Mouse (Mus musculus) heart, adult 8-10 months (tissue): ENCODE results near the gene Gm10337. TPM values are rescaled to one million over a fixed set of nuclear protein-coding genes. Genes with fewer than 3 reads are reported as not detected.
A peak's percentile ranks its signal among the peaks of the same experiment; 100 is the strongest.

Experiments
- DNase-seq: peaks from one replicate; pipeline ENCODE4 v3.0.0; 2022; ENCODE audit warnings: low spot score
- total RNA-seq, 4 experiments: library from RNA; stranded (reverse); gene quantifications; 2 replicates each; pipeline ENCODE4 v1.2.4; 2022

Gm10337 gene
- total RNA-seq, 4 experiments from 2014 or later: not detected

DNA sequence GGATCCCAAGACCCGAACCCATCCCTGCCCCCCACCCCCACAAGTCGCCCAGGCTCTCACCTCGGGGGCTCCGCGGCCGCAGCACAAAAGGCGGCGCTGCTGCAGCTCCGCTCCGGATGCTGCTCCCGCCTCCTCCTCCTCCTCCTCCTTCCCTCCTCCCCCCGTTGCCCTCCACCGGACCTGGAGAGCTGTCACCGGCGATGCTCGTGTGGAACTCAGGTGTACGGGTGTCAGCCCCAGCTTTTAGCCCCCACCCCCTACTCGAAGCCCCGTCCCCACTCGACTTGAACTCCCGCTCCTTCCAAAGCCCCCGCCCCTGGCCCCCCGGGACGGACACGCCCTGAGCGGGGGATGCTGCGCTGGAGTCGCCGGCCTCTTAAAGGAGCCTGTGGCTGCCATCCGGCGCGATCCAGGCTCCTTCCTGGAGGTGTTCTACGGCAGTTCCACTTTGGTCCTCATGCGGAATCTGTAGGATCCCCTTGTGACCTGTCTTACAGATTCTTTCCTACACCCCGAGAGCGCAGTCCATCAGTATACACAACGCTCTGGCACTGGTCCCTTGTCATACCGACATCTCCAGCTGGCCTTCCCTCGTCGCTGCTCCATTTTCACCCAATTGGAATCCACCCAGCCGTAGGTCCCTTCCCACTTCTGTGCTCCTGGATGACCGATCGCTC lies 13.3 kb downstream of the Gm10337 start, which contains the start of gene Map3k12:
Gene Map3k12 (minus strand): TSS at position 337 of the 677 bp plus-strand sequence.
- DNase-seq: peak; percentile 64

DNA sequence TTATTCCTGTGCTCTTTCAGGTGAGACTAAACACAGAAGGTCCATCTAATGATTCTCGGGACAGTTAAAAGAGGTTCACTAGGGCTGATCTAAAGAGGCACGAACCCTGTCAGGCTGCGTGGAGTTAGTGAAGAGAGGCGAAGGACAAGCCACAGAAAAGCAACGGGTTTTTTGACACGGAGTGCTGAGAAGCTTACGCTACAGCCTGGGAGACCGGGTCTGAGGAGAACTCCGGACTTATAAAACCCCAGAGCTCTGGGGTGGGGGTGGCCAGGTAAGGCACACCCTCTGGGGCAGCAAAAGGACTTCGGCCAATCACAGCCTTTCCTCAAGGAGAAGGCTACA lies 14.1 kb downstream of the Gm10337 start:
- no peak for DNase-seq

DNA sequence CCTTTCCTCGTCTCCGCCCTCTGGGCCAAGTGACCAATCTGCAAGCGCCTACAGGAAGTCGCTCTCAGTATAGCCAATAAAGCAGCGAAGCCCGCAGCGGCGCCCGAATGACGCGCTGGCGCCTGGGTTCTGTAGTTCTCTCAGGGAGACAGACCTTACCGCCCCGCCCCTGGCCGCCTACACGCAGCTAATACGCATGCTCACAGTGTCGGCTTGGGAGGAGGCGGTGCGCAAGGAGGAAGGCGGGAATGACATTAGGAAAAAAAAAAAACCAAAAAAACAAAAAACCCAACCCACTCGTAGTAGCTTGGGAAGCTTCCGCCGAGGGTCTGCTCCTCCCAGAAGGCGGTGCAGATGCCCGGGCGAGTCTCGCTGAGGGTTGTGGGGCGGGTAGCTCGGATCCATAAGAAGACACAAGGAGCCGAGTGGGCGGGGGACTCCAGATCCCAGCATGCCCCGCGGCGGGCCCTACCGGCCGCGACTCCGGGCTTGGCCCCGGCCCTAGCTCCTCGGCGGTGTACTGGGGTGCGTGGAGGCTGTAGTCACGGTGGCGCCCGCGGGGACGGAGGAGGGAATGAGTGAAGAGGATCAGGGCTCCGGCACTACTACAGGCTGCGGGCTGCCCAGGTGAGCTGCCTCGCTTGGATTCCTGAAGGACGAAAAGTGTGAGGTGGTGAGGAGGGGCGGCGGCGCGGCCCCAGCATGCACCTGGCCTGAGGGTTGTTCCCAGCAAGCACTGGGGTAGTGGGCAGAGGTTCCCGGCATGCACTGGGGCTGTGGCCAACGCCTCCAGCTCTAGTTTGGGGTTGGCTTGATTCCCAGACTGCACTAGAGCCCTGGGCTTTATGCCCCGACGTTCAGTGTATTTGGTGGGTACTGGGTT lies 14.7 kb downstream of the Gm10337 start, which contains the start of gene Tarbp2:
Gene Tarbp2 (plus strand): TSS at position 217 of the 883 bp plus-strand sequence.
- peak; percentile 100 for DNase-seq

DNA sequence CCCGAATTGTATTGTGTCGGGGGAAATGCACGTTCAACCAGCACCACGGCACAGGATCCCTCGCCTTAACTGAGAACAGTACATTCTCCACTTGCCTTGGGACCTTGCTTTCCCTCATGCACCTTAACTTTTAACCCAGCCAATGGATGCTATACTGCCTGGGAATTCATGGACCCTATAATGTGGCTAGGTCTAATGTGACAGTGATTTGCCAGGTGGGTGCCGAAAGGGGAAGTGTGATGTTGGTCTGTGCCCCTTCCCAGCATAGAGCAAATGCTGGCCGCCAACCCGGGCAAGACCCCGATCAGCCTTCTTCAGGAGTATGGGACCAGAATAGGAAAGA lies 15.3 kb downstream of the Gm10337 start:
- no peak for DNase-seq

DNA sequence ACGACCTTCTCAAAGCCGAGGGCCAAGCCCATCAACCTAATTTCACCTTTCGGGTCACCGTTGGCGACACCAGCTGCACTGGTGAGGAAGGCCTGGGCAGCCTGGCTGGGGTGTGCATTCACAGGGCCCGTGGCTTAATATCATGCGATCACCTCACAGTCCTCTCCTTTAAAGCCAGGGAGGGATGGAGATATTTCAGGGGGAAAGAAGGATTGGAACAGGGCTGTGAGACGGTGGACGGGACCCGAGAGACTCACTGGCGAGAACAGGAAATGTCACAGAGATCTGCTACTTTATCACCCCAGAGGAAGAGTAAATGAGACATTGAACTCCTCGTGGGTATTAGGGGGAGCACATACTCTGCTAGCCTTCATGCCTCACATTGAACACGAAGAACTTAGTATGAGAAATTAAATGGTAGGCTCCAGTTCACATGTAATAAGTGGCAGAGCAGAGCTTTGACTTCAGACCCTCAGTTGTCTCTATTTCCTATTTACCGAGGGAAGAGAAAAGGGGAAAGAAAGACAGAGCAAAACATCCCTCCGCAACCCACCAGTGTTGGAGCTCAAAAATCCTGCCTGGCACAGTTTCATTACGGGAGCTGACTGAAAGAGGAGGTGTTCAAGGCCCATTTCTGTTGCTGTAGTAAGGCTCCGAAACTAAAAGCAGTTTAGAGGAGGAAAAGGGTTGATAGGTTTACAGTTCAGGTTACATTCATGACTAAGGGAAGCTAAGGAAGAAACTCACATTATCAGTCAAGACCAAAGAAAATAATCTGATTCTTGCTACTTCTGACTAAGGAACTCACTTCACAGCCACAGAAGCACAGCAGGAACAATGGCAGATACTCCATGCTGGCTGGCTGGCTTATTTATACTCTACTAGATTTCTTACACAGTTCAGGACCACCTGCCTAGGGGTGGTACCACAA lies 16.0 kb downstream of the Gm10337 start:
- DNase-seq: no peak

DNA sequence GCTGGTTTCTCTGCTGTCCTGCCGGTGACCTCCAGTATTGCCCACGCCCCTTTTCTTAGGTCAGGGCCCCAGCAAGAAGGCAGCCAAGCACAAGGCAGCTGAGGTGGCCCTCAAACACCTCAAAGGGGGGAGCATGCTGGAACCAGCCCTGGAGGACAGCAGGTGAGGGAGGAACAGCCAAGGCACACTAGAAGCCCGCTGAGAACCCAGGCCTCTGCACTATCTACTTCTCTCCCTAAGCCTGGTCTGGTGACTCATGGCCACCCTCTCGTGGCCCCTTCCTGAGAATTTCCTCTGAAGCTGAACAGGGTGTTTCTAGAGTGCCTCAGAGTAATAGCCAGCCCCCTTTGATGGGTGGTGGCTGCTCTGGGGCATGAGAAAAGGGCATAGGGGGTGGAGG lies 16.9 kb downstream of the Gm10337 start:
- DNase-seq: no peak

DNA sequence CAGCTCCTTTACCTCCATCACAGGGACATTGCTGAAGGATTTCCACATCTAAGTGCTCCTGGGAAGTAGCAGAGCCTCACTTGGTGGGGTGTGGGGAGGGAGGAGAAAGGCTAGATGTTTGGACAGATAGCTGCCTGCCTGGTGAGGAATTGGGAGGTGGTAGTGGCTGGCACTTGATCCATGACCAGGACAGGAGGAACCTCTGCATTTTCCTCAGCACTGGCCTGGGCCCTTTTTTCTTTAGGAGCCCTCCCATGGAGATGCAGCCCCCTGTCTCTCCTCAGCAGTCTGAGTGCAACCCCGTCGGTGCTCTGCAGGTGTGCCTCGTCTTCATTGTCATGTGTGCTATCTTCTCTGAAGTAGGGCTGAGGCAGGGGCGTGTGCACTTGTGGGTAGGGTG lies 18.0 kb downstream of the Gm10337 start:
- DNase-seq: no peak

DNA sequence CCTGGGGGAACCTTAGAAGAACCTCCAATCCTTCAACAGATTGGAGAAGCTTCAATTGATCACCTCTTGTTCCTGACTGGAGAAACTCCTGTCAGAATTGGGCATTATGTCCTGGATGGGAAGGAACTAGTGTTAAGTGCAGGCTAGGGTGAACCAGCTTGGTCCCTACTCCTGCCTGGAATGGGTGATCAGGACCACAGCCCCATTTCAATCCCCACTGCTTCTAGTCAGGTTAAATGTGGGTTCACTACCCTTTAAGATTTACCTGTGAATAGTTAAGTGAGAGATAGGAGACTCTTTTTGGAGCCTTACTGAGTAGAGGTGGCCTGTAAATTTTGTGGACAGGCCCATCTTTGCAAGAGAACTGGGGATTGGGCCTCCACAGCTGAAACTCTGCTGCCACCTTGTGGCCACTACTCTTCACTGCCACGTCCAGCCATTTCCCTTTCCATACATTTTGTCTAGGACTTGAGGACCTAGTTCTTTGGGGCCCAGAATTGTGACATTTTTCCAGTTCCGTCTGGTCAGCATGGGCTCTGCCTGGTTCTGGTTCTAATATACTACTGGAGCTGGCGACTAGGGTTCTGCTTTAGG lies 21.5 kb downstream of the Gm10337 start, which contains the start of gene Npff:
Gene Npff (minus strand): TSS at position 51 of the 594 bp plus-strand sequence.
- peak; percentile 69 for DNase-seq

GRCm38 (mm10) chr15:102526111-102527002 lies 22.8 kb downstream of the Gm10337 start:
- no peak for DNase-seq

- DNase-seq: no peak
Measured at GRCm38 (mm10) chr15:102527936-102528335, 24.4 kb downstream of the Gm10337 start.

- DNase-seq: no peak
Measured at GRCm38 (mm10) chr15:102528396-102528795, 24.9 kb downstream of the Gm10337 start.

DNA sequence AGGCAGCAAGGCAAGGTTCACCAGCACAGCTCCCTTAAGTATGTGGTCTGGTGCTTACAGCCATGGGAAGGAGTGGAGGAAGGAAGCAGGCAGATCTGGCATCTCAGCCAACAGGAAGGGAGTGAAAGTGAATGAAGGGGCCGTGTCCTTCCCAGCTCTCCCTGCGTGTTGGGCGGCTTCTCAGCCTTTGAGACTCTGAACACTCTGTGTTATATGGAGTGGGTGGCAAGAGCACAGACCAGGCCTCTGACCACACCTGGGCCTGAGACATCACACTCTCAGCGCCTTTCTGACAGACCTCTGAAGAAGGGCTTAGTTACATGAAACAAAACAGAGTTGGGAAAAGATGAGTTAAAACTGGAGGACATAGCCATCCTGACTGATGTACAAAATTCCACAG lies 27.0 kb downstream of the Gm10337 start:
- no peak for DNase-seq

DNA sequence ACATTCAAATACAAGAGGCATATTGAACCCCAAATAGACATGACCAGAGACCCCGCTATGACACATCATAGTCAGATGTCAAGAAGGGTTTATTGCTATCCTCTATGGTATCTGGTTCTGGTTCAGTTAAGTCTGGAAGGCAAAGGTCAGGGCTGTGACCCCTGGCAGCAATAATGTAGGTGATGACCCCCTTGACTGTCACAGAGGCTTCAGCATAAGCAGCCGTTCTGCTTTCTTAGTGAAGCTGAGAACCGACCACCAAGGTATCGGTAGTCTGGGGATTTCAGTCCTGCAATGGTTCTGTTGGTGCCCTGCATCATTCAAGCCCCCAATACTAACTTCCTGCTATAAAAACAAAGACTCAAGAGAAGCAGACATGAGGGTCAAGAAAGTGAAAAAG lies 28.1 kb downstream of the Gm10337 start:
- DNase-seq: no peak

DNA sequence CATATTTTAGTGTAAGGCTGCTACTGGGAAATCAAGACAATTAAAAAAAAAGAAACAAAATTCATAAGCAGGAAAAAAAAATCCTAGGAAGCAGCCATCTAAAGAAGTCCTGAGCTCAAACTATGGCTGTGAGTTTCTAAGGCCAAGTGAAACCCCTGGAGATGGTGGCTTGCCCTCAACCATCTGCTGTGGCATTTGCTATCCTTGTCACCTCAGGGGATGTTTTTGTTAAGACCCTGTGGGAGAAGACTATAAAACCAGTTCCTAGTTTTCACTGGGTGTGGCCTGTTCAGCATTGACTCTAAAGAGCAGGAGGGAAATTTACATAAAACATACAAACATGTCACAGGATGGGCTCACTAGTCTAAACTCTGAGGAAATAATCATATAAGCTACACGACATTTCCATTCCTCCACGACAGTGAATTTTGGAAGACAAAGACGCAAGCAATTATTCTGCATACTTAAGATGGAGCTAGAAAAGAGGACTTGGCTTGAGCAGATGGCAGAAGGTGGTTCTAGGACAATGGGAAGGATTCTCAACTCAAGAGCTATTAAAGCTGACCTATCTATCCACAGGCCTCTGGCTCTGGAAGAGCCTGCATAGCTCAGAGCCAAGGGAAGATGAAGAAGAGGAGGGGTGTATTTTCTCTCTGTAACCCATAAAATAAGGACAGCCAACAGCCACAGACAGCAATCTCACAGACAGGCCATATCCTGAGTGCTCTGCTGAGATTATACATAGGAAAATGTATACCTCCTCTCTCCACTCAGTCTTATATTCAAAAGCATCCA lies 28.8 kb downstream of the Gm10337 start:
- no peak for DNase-seq

- no peak for DNase-seq
Measured at GRCm38 (mm10) chr15:102533926-102534325, 30.4 kb downstream of the Gm10337 start.

GRCm38 (mm10) chr15:102544801-102545200 lies 41.3 kb downstream of the Gm10337 start:
- DNase-seq: no peak

- DNase-seq: no peak
Measured at GRCm38 (mm10) chr15:102546246-102546645, 42.7 kb downstream of the Gm10337 start.

- peak; percentile 77 for DNase-seq
Measured at GRCm38 (mm10) chr15:102546677-102547427, 43.3 kb downstream of the Gm10337 start.

DNA sequence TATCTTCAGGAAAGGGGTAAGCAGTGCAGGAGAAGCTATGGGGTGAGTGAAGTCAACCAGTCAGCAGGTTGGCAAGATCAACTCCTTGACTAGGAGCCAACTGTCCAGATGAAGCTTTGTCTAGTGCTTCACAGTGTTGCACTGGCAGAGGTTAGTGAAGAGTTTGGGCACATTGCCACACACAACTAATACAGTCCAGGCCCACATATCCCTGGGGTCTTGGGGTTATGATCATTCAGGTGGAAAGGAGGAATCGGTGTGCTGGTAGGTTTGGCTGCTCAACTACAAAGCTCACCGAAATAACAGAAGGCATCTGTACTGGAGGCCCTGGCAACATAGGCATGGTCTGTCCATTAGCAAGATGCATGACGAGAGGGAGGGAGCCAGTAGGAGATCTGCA lies 44.0 kb downstream of the Gm10337 start:
- DNase-seq: peak; percentile 51
